Mouse (Mus musculus) megakaryocyte progenitor cell, adult 5-6 weeks (primary cell): ENCODE results near the gene Efna3. TPM values are rescaled to one million over a fixed set of nuclear protein-coding genes. Genes with fewer than 3 reads are reported as not detected.

ENCODE experiments used
- ATAC-seq: replicated peaks from 2 replicates; pipeline ENCODE4 v1.8.0; 2016; ENCODE audit warnings: mild to moderate bottlenecking, moderate TSS enrichment, inconsistent platforms; ENCODE audit not compliant: poor library complexity
- total RNA-seq, 2 experiments: library from RNA; stranded (forward) in 1 of 2; stranded (reverse) in 1 of 2; fragments of 157-497, 149-512 nt in 1 of 2; fragments of 200-1000 nt in 1 of 2; gene quantifications; 2 replicates each; pipeline versions ENCODE4 v1.2.3 to v1.2.4; 2015 to 2017

The Efna3 gene
- not detected in 2 replicates for total RNA-seq (2015)
- not detected in 2 replicates for total RNA-seq (2017)

DNA sequence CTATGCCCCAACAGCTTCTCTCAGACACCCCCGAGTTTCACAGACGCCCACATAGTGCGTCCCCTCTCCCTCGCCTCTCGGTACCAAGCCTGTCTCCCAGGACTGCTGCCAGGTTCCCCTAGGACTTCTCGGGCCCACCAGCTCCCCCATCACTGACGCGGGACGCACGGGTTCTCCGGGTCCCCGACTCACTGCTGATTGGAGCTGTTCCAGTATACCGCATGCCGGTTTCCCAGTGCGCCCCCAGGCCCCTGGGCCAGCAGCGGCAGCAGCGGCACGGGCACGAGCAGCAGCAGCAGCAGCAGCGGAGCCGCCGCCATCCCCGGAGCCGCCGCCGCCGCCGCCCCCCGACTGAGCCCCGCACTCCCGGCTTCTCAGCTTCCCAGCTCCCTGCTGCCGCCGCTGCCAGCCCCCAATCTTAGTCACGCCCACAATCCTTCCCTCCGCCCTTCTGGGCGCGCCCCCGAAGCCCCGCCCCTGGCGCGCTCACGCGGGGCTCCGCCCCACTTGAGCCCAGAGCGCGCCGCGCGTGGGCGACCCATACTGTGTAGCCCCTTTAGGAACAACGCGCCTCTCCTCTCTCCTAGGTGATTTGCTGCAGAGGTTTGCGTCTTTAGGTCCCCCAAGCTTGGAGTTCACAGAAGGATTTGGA lies at the start of gene Efna3:
Gene Efna3 (minus strand): TSS at position 452 of the 652 bp plus-strand sequence.
- peak; percentile 52 for ATAC-seq

- ATAC-seq: no peak
Measured at GRCm38 (mm10) chr3:89367338-89367737, 44.6 kb upstream of the Efna3 start.

- ATAC-seq: peak; percentile 34; the same call in 1 of the 2 replicates
Measured at GRCm38 (mm10) chr3:89365486-89366414, 43.0 kb upstream of the Efna3 start.

- no peak for ATAC-seq
Measured at GRCm38 (mm10) chr3:89365153-89365485, 42.4 kb upstream of the Efna3 start, which contains the start of gene Dcst1. Dcst1 (minus strand) TSS chr3:89365253.

- ATAC-seq: no peak
Measured at GRCm38 (mm10) chr3:89364631-89365030, 41.9 kb upstream of the Efna3 start.

GRCm38 (mm10) chr3:89361675-89362074 lies 38.9 kb upstream of the Efna3 start, which contains the start of gene Dcst2:
Dcst2 (plus strand) TSS chr3:89361975.
- no peak for ATAC-seq

DNA sequence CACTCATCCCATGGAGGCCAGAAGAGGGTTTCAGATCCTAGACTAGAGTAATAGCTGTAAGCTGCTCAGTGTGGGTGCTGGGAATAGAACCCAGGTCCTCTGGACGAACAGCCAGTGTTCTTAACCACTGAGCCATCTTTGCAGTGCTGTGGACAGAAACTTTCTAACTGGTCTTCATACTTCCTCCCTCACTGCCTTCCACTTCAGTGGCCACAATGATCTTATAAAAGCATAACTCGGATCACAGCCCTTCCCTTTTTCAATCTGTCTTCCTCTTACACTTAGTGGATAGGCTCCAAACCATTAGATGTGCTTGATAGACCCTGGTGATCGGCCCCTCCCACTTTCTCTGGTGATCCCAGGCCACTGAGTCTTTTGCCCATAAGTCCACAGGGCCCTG lies 37.5 kb upstream of the Efna3 start:
- peak; percentile 55; the same call in 1 of the 2 replicates for ATAC-seq

DNA sequence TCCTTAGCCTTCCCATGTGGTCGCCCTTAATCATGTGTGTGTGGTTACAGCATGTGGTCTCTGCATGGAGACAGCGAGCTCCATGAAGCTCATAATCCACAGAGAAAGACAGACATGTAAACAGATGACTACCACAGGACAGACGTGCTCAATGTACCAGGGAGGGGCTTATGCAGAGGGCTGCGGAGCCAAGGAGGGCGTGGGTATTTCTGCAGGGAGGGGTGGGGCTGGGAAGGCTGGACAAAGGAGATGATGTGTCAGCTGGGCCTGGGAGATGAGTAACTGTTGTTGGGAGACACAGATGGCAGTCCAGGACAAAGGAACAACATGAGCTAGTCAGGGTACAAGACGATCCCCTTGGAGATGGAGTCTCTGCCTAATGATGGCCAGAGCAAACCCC lies 36.9 kb upstream of the Efna3 start:
- no peak for ATAC-seq

- ATAC-seq: no peak
Measured at GRCm38 (mm10) chr3:89356029-89356428, 33.3 kb upstream of the Efna3 start.

- ATAC-seq: no peak
Measured at GRCm38 (mm10) chr3:89355512-89355902, 32.7 kb upstream of the Efna3 start.

GRCm38 (mm10) chr3:89354816-89355511 lies 32.2 kb upstream of the Efna3 start:
- peak; percentile 62 for ATAC-seq

- no peak for ATAC-seq
Measured at GRCm38 (mm10) chr3:89351271-89351670, 28.5 kb upstream of the Efna3 start.

- ATAC-seq: peak; percentile 77
Measured at GRCm38 (mm10) chr3:89349869-89350501, 27.2 kb upstream of the Efna3 start, which contains the start of gene Adam15. Adam15 (minus strand) TSS chr3:89349996.

DNA sequence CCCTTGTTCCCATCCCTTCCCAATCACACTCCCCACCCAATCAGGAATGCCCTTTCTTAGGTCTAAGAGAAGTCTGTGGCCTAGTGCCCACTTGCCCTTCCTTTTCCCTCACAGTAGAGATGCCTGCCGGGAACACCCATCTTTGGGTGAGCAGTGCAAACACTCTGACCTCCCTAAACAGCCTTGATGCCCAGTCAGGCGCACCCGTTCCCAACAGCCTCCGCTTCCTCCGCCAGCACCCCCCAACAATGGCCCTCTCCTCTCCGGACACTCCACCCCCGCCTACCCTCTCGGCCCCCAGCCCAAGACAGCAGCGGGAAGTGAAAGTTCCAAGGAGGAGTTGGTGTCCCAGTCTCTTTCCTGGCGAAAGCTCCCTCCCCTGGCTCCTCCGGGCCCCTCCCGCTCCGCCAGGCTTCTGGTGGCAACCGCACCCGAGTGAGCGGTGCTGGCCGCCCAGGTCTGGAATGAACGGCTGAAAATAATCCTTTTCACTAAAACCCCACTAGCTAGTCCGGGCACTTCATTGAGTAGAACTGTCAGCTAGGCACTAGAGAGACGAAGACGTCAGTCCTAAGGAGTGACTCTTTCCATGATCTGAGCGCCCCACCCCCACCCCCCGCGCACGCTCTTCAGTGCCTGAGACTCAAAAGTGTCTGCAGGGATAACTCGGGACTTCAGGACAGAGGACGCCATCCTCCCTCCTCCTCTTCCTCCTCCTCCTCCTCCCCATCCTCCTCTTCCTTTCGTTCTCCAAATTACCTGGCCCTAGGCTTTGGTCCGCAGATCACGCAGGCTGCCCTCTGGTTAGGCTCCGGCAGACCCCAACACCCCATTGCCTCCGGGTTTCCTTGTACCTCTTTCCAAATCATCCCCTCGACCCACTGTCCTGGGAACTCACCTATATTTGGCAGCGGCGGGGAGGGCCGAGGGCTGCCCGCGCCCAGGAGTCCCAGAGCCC lies 26.4 kb upstream of the Efna3 start:
- no peak for ATAC-seq

GRCm38 (mm10) chr3:89347916-89348315 lies 25.2 kb upstream of the Efna3 start:
- no peak for ATAC-seq

DNA sequence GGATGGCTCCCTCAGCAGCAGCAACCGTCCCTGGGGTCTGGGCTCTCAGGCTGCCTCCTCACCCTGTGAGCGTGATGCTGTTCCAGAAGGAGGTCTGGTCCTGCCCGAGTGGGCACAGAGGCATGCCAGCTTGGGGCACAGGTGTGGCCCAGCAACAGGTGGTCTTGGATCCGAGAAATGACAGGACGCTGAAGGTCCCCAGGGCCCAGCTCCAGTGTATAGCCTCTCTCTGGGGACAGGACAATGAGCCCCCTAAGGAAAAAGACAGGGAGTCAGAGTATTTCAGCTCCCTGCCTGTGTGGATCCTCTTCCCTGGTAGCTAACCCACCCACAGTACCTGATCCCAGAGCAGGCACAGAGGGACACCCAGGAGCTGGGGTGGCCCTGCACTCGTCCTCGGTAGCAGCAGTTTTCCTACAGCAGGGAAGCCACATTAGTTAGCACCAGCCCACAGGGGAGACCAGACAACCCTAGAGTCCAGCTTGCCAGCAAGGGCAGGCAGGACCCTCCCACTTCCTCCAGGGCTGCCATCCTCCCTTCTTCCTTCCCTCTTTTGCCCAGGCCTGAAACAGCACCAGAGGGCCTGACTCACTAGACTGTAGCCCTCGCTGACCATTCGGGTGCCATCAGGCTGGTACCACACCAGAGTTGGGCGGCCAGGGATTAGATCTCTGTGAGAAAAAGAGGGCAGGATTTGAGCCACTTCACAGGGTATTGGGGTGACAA lies 24.2 kb upstream of the Efna3 start:
- peak; percentile 42 for ATAC-seq

- no peak for ATAC-seq
Measured at GRCm38 (mm10) chr3:89343279-89343678, 20.5 kb upstream of the Efna3 start.

GRCm38 (mm10) chr3:89341794-89342193 lies 19.0 kb upstream of the Efna3 start:
- ATAC-seq: no peak

GRCm38 (mm10) chr3:89340465-89340864 lies 17.7 kb upstream of the Efna3 start:
- ATAC-seq: peak; percentile 86
